In genomic region chr19:12831559-12831958, GRCm38 (mm10) we compare ENCODE assay signal across 39 mouse cellular contexts. TPM values are rescaled to one million over a fixed set of nuclear protein-coding genes. Genes with fewer than 3 reads are reported as not detected.
"Had no signal": no experiment of that assay in that cellular context is flagged by ENCODE, and none has a peak within 500 bp of the region (broad histone marks: within the 10 kb centered on the region; RNA-seq: fewer than 3 reads in every experiment).

No protein-coding gene starts in this region.

- H3K9ac ChIP-seq: heart, embryonic 12.5 days; hindbrain, embryonic 12.5 days; hindbrain, embryonic 14.5 days; limb, embryonic 12.5 days; liver, embryonic 13.5 days had no signal

- H3K27ac ChIP-seq: gastrocnemius, adult 2 months; heart, embryonic 10.5 days; hindbrain, embryonic 10.5 days; hindbrain, embryonic 12.5 days; hindbrain, embryonic 14.5 days; layer of hippocampus, adult 2 months; left cerebral cortex, adult 2 months; limb, embryonic 10.5 days; limb, embryonic 12.5 days; liver, embryonic 13.5 days had no signal

- H3K4me1 ChIP-seq: heart, embryonic 10.5 days; heart, embryonic 12.5 days; hindbrain, embryonic 10.5 days; hindbrain, embryonic 12.5 days; limb, embryonic 10.5 days; limb, embryonic 12.5 days had no signal

- H3K9me3 ChIP-seq: heart, embryonic 10.5 days; heart, embryonic 12.5 days; hindbrain, embryonic 10.5 days; hindbrain, embryonic 12.5 days; limb, embryonic 10.5 days; limb, embryonic 12.5 days; liver, embryonic 13.5 days had no signal

- H3K36me3 ChIP-seq: heart, embryonic 10.5 days; heart, embryonic 12.5 days; hindbrain, embryonic 10.5 days; hindbrain, embryonic 12.5 days; limb, embryonic 10.5 days; limb, embryonic 12.5 days; liver, embryonic 13.5 days had no signal

- ATAC-seq: inflammation-experienced regulatory T-cells, adult 6 months; intestine, postnatal 0 days had no signal

- H3K4me2 ChIP-seq: heart, embryonic 12.5 days; hindbrain, embryonic 12.5 days; hindbrain, embryonic 14.5 days; limb, embryonic 12.5 days; liver, embryonic 11.5 days; liver, embryonic 13.5 days had no signal

- DNase-seq: gastrocnemius, adult 2 months; gastrocnemius, postnatal 10 days; gastrocnemius, postnatal 25 days; heart, adult 18-20 months; heart, postnatal 10 days; heart, postnatal 4 days; kidney, adult 18-20 months; kidney, adult 8-10 months; kidney, postnatal 14 days; kidney, postnatal 4 days; liver; liver, embryonic 13.5 days had no signal

- H3K27me3 ChIP-seq: heart, embryonic 12.5 days; hindbrain, embryonic 12.5 days; limb, embryonic 12.5 days; liver, embryonic 13.5 days had no signal

- H3K4me3 ChIP-seq: gastrocnemius, adult 2 months; heart, embryonic 10.5 days; heart, embryonic 12.5 days; hindbrain, embryonic 10.5 days; hindbrain, embryonic 12.5 days; layer of hippocampus, adult 2 months; left cerebral cortex, adult 2 months; limb, embryonic 10.5 days; limb, embryonic 12.5 days; liver, embryonic 13.5 days had no signal

RNA-seq across cellular contexts. Expression of gene Gm5244, which starts 14.9 kb away (rescaled TPM):
- total RNA-seq: gastrocnemius, adult 2 months; gastrocnemius, postnatal 10 days; gastrocnemius, postnatal 25 days; gastrocnemius, postnatal 4 days; granulocyte monocyte progenitor cell, adult 5-6 weeks; heart, adult 18-20 months; heart, adult 8-10 months; heart, postnatal 10 days; heart, postnatal 25 days; heart, postnatal 4 days; layer of hippocampus, adult 2 months; layer of hippocampus, postnatal 10 days; layer of hippocampus, postnatal 25 days; left cerebral cortex, adult 2 months; left cerebral cortex, postnatal 14 days; left cerebral cortex, postnatal 36 days had no signal
- polyA plus RNA-seq: frontal cortex, adult 2 months; heart, embryonic 10.5 days; heart, embryonic 12.5 days; heart, embryonic 14.5 days; heart, embryonic 16.5 days; hindbrain, embryonic 10.5 days; hindbrain, embryonic 12.5 days; hindbrain, embryonic 14.5 days; hindbrain, embryonic 16.5 days; intestine, postnatal 0 days; kidney, embryonic 14.5 days; kidney, embryonic 16.5 days; limb, embryonic 10.5 days; limb, embryonic 12.5 days; limb, embryonic 14.5 days; liver, embryonic 11.5 days; liver, embryonic 13.5 days had no signal

RNA-seq across cellular contexts. Expression of gene Olfr1444, which starts 25.5 kb away (rescaled TPM):
- total RNA-seq: gastrocnemius, adult 2 months; gastrocnemius, postnatal 10 days; gastrocnemius, postnatal 25 days; gastrocnemius, postnatal 4 days; granulocyte monocyte progenitor cell, adult 5-6 weeks; heart, adult 18-20 months; heart, adult 8-10 months; heart, postnatal 10 days; heart, postnatal 25 days; heart, postnatal 4 days; layer of hippocampus, adult 2 months; layer of hippocampus, postnatal 10 days; layer of hippocampus, postnatal 25 days; left cerebral cortex, adult 2 months; left cerebral cortex, postnatal 14 days; left cerebral cortex, postnatal 36 days had no signal
- polyA plus RNA-seq: frontal cortex, adult 2 months; heart, embryonic 10.5 days; heart, embryonic 12.5 days; heart, embryonic 14.5 days; heart, embryonic 16.5 days; hindbrain, embryonic 10.5 days; hindbrain, embryonic 12.5 days; hindbrain, embryonic 14.5 days; hindbrain, embryonic 16.5 days; intestine, postnatal 0 days; kidney, embryonic 14.5 days; kidney, embryonic 16.5 days; limb, embryonic 10.5 days; limb, embryonic 12.5 days; limb, embryonic 14.5 days; liver, embryonic 11.5 days; liver, embryonic 13.5 days had no signal

RNA-seq across cellular contexts. Expression of gene Olfr1445, which starts 52.1 kb away (rescaled TPM):
- total RNA-seq: gastrocnemius, adult 2 months; gastrocnemius, postnatal 10 days; gastrocnemius, postnatal 25 days; gastrocnemius, postnatal 4 days; granulocyte monocyte progenitor cell, adult 5-6 weeks; heart, adult 18-20 months; heart, adult 8-10 months; heart, postnatal 10 days; heart, postnatal 25 days; heart, postnatal 4 days; layer of hippocampus, adult 2 months; layer of hippocampus, postnatal 10 days; layer of hippocampus, postnatal 25 days; left cerebral cortex, adult 2 months; left cerebral cortex, postnatal 14 days; left cerebral cortex, postnatal 36 days had no signal
- polyA plus RNA-seq: frontal cortex, adult 2 months; heart, embryonic 10.5 days; heart, embryonic 12.5 days; heart, embryonic 14.5 days; heart, embryonic 16.5 days; hindbrain, embryonic 10.5 days; hindbrain, embryonic 12.5 days; hindbrain, embryonic 14.5 days; hindbrain, embryonic 16.5 days; inflammation-experienced regulatory T-cells, adult 6 months; intestine, postnatal 0 days; kidney, embryonic 14.5 days; kidney, embryonic 16.5 days; limb, embryonic 10.5 days; limb, embryonic 12.5 days; limb, embryonic 14.5 days; liver, embryonic 11.5 days; liver, embryonic 13.5 days had no signal
